Mouse (Mus musculus) myocyte (in vitro differentiated cells): Measurements from ENCODE around the gene Dpf2.

Experiments used
- MYOG ChIP-seq, 3 experiments: IDR thresholded peaks; one replicate each; pipeline ENCODE4 v1.6.1; 2011; ENCODE audit warnings: control low read depth in 2 of 3, low read depth in 2 of 3, mild to moderate bottlenecking in 2 of 3; ENCODE audit not compliant: insufficient read length in 2 of 3, control insufficient read depth in 1 of 3, insufficient read depth in 1 of 3
- POLR2A ChIP-seq: IDR thresholded peaks from one replicate; pipeline ENCODE4 v1.6.1; 2011; ENCODE audit warnings: low read depth, mild to moderate bottlenecking, control low read depth, moderate library complexity; ENCODE audit not compliant: insufficient read length
- POLR2AphosphoS2 ChIP-seq: IDR thresholded peaks from one replicate; pipeline ENCODE4 v1.6.1; 2011; ENCODE audit warnings: low read depth, control low read depth; ENCODE audit not compliant: insufficient read length

DNA sequence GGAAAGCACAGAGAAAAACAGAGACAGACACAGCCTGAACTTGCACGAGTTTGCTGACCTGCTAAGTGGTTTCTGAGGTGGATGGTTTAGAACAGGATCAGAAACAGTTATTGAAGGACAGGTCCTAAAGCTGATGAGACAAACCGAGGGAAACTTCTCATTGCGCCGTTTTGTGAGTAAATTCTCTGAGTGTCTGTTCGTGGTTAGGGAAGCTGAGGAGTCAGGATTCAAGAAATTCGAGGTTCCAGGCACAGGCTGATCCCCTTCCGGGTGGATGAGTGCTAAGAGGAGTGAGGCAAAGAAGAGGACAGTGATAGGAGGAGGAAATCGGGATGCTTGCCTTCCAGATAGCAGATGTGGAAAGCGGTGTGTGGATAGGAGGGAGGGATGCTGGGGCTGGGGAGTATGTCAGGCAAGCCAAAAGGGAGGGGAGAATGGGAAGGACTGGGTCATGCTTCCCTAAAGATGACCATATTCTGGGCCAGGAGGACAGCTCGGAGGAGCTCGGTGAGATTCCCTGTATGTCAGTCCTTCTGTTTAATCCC, 12.6 kb upstream of the Dpf2 start:
- TF ChIP-seq POLR2A (no peak), MYOG (IDR thresholded peaks at IDR 0.05; ENCODE audit: control insufficient read depth in 1 of 3, insufficient read depth in 1 of 3, insufficient read length in 2 of 3, low read depth in 2 of 3) (no peak), POLR2AphosphoS2 (no peak)
